Mouse (Mus musculus) brain, embryonic 14.5 days (tissue): Measurements from ENCODE around the gene Hdac7.

Source experiments
- CTCF ChIP-seq: fragments of 200-500 bp; IDR thresholded peaks from 2 replicates; pipeline ENCODE4 v1.5.1; 2012; ENCODE audit warnings: inconsistent platforms, mild to moderate bottlenecking, moderate library complexity, borderline replicate concordance; ENCODE audit not compliant: insufficient read depth, insufficient read length; ENCODE audit errors: extremely low read depth
- POLR2A ChIP-seq: fragments of 200-500 bp; IDR thresholded peaks from 2 replicates; pipeline ENCODE4 v1.6.1; 2012; ENCODE audit warnings: mild to moderate bottlenecking, inconsistent platforms, borderline replicate concordance; ENCODE audit not compliant: poor library complexity, insufficient read depth, insufficient read length, severe bottlenecking; ENCODE audit errors: extremely low read depth

- TF ChIP-seq POLR2A (no peak), CTCF (no peak)
These were observed 74.0 kb downstream of the Hdac7 start for GRCm38 (mm10) chr15:97770280-97770679.
